Mouse (Mus musculus) splenic B cell, adult 2 months (primary cell): ENCODE data around the gene Nudt14.

ENCODE experiments used
- DNase-seq: peaks from one replicate; pipeline ENCODE4 v3.0.0-alpha.2; 2011; ENCODE audit warnings: low read depth, low spot score
- H3K27me3 ChIP-seq: 2 replicates; pipeline ENCODE4 v1.6.1; 2012; ENCODE audit warnings: mild to moderate bottlenecking, low read length, moderate library complexity, mixed read lengths; ENCODE audit not compliant: control insufficient read depth, poor library complexity, insufficient read depth, severe bottlenecking
- H3K36me3 ChIP-seq: 2 replicates; pipeline ENCODE4 v1.6.1; 2012; ENCODE audit warnings: mild to moderate bottlenecking, low read length, moderate library complexity, mixed read lengths; ENCODE audit not compliant: control insufficient read depth, poor library complexity, insufficient read depth, severe bottlenecking

Gene Nudt14

DNA sequence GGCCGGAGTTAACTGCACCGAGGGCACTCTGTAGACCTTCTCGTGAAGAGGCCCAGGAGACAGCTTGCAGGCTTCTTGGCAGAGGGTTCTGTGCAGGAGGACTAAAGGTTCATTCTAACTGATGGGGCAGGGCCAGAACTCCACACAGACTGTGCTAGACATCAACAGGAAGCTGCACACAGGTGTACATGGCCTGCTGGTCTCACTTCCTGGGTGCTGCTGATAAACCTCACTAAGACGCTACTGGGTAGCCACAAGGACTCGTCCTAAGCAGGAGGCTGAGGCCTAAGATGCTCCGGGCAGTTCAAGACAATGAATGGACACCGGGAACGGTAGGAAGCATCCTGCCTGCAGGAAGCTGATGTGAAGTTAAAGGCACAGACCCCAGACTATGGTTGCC, 17.5 kb upstream of the Nudt14 start:
- no peaks in the 10 kb centered on the region for H3K27me3 ChIP-seq
- peaks cover 3% of the 10 kb centered on the region for H3K36me3 ChIP-seq
- no peak for DNase-seq

DNA sequence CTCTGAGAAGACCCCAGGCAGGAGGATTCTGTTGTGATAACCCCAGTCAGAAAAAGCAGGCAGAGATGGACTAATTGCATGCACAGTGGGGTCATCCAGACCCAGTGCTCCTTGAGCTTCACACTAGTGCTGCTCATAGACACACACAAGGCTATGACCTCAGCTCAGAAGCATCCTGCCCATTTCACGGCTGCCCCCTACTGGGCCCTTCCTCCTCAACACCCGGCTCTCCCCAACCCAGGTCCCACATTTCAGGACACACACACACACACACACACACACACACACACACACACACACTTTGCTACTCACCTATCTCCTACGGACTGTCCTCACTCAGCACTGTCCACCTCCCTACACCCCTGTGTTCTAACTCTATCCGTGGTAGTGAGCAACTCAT, 16.4 kb upstream of the Nudt14 start:
- Histone ChIP-seq H3K36me3 (peaks cover 3% of the 10 kb centered on the region), H3K27me3 (no peaks in the 10 kb centered on the region)
- peak; percentile 50 for DNase-seq

DNA sequence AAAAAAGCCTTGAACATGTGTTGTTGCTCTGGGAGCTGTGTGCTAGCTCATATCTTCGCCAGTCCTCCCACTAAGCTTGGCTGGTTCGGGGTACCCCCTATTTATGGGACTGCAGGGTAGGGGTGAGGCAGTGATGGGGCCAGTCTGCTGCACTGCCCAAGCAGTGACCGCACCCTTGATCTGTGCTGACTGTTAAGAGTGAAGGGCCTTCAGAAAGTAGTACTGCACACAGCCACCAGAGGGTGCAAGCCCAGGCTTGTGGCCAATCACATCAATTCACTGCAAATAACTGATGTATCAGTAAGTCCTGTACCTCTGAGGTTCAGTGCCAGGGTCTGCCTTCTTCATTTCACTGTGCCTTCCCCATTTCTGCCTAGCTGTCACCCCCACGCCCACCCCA, 13.9 kb upstream of the Nudt14 start:
- no peaks in the 10 kb centered on the region for H3K27me3 ChIP-seq
- DNase-seq = peak; percentile 79
- H3K36me3 ChIP-seq = no peaks in the 10 kb centered on the region; the same call in 1 of the 2 replicates

DNA sequence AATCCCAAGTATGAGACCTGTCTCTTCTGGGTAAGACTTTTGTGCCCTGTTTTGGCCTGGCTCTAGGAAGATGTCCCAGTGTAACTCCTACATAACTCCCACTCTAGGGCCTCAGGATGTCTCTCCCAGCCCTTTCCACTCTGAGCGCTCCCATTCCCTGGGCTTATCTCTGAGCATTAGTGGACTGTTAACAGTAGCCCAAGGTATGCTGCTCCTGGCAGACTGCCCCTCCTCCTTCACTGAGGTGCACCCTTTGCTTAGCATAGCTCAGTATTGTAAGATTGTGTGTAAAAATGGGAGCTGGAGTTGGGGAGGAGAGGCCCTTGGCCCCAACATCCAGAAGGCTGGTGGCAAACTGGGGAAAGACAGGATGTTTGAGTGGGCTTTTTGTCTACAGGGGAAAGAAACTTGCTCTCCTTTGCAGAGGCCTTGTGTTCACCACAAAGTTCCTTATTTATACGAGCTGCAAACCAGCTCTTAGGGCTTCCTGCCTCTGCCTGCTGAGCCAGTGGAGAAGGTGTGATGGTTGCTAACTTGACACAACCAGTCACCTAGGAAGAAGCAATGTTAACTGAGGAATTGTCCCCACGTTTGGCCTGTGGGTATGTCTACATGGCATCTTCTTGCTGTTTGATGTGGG, 11.1 kb upstream of the Nudt14 start:
- H3K27me3 ChIP-seq = no peaks in the 10 kb centered on the region
- no peak for DNase-seq

DNA sequence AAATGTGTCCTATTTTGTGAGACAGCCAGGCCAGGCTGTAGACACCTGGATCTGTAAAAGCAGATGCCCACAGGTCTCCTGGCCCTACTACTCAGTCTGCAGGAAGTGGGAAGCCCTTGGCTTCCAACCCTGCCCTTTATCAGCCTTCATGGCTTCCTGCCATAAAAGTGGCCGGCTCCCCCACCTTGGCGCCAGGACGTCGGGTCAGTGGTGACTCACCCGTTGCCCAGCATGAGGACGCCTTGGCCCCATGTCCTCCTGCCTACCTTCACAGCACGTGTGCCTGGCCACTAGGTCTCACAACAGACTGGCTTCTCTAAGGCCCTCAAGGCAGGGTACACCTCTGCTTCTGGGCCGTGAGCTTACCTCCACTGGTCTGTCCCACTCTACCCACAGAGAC, 10.5 kb upstream of the Nudt14 start:
- Histone ChIP-seq H3K27me3 (no peaks in the 10 kb centered on the region), H3K36me3 (no peaks in the 10 kb centered on the region)
- no peak for DNase-seq

More for the DNA sequence above, 11.1 kb upstream of the Nudt14 start:
- H3K36me3 ChIP-seq = no peaks in the 10 kb centered on the region

DNA sequence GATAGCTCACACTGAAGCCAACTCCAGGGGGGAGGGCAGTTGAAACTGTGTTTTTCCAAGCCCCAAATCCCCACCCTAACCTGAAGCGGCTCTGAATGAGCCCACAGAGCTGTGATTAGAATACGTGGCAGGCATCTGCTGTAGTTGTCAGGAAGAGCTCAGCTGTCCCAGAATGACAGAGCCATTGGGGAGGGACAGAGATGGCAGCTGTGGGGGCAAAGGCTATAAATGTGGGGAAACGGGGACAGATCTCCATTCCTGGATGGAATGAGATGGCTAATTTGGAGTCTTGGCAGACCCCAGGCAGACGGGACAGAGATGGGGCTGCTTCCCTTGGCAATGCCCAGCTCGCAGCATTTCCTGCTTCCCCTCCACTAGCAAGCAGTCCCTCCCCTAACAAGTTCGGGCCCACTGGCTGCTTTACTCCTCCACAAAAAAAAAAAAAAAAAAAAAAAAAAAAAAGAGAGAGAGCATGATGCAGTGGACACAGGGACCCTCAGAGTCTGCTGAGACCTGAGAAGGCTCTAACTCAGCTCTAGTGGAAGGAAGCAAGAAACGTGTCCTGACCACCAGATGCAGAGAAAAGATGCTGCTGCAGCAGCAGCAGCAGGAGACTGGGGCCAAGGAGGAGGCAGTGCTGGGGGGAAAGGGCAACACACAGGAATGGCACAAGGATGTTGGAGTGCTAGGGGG, 9.4 kb upstream of the Nudt14 start:
- H3K36me3 ChIP-seq = no peaks in the 10 kb centered on the region
- DNase-seq = no peak
- no peaks in the 10 kb centered on the region for H3K27me3 ChIP-seq

DNA sequence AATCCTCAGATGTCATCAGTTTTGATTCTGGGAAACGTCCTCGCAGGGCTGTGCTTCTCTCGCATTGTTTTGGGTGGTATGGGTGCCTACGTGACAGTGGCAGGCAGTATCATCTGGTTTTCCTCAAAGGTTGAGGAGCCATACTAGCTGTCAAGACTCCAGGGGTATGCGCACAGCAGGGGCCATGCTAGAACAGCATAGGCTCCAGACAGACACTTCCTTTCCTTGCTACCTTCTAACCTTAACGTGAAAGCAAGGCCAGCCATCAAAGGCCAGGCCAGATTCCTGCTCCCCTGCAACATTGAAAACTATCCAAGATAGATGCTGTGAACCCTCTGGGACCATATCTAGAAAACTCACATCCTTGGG, 8.8 kb upstream of the Nudt14 start:
- H3K36me3 ChIP-seq = no peaks in the 10 kb centered on the region
- no peak for DNase-seq
- no peaks in the 10 kb centered on the region for H3K27me3 ChIP-seq

DNA sequence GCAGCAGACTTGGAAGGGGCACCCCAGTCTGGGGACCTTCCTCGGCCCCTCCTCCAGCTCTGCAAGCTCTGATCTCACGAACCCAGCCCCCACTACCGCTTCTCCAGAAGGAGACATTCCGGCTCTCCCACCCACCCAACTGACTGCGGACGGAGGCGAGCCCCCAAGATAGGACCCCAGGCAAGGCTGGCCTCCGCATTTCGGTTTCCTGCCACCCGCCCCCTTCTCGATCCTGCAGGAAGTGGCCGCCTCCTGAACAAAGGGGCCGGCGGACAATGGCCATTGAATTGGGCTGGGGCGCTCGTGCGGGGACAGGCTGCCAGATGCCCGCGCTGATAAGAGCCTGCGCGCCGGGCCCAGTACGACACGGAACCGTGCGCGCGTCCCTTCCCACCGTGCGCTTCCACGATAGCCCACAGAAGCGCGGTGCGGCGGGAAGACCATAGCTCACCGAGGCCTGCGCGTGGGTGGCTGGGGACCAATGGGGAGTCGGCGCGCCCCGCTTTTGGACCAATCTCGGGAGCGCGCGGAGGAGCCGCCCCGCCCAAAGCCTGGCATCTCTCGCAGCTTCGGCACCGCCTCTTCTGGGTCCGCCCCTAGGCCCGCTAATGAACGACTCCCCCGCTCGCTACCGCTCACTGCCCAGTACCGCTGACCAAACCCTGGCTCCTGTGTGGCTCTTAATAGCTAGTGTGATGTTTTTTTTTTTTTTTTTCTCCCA, 8.3 kb upstream of the Nudt14 start:
- DNase-seq = peak; percentile 66
- H3K27me3 ChIP-seq = no peaks in the 10 kb centered on the region
- H3K36me3 ChIP-seq = no peaks in the 10 kb centered on the region

DNA sequence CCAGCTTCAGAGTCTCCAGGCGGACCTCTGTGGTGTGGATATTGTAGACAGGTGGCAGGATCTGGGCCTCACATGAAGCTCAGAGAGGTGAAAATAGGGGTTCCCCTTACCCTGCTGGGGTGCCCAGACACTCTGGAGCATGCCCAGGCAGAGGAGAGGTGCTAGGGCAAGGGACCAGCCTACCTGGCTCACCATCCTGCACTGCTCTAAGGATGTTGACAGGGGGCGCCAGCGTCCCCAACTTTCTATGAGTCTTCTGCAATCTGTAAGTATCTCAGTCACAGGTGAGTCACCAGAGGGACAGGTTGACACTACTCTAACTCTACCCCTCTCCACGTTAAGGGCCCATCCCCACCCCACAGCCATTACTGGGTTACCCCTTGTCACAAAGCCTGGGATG, 5.4 kb upstream of the Nudt14 start:
- no peaks in the 10 kb centered on the region for H3K36me3 ChIP-seq
- DNase-seq = peak; percentile 65

DNA sequence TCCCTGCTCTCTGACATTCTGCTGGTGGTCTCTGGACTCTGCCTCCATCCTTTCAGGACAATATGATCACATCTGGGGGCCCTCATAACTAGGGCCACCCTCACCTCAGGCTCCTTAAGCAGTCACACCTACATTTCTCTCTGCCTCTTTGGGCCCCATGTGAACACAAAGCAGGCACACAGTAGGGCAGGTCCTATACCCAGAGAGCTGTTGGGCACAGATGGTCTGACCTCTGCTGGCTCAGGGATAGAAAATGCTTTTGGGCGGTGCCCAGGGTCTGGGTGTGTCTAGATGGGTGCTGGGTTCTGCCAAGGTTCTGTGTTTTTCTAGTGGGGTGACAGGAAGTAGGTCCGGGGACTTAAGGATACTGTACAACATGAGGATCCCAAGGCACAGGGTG, 1.7 kb upstream of the Nudt14 start:
- H3K27me3 ChIP-seq = no peaks in the 10 kb centered on the region
- H3K36me3 ChIP-seq = no peaks in the 10 kb centered on the region
- no peak for DNase-seq

More for the DNA sequence above, 5.4 kb upstream of the Nudt14 start:
- H3K27me3 ChIP-seq = no peaks in the 10 kb centered on the region

DNA sequence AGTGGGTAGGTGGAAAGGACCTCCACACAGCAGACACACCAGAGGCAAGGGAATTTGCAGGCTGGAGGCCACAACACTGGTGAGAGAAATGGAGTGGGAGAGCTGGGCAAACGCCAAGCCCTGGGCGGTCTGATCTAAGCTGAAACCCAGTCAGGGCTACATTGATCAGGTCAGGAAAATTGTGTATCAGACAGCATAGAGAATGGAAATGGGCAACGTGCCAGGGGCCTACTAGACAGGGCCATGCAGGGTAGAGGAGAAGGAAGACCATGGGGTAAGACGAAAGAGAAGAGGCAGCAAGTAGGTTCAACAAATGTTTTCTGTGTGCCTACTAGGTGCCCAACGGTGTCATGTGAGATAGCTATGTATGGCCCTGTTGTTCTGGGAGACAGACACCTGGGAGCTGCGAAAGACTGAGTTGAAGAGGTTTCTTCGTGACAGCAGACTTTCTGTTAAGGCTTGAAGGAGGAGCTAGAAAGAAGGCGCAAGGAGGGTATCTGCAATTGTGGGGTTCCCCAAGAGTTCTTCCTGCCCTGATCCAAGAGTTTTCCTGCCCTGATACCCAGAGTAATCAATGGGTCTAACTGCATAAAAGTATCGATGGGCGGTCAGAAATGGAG, 658 bp downstream of the Nudt14 start:
- no peaks in the 10 kb centered on the region for H3K27me3 ChIP-seq
- H3K36me3 ChIP-seq = no peaks in the 10 kb centered on the region
- peak; percentile 25 for DNase-seq

DNA sequence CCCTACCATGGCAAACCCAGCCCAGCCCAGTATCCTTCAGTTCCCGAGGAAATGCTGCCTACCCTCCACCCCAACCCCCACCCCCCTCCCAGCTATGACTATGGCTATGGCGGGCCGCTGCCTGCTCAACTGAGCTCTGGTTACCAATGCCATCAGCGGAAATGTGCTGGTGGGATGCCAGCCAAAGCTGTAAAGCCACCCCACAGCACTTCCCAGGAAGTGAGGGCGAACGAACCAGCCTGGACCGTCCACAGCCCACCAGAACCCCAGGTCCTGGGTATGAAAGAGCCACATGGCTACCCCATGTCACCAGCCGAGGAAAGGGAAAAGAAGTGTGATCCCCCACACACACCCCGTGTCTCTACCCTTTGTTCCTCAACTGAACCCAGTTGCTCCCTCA, 1.2 kb downstream of the Nudt14 start:
- Histone ChIP-seq H3K36me3 (no peaks in the 10 kb centered on the region), H3K27me3 (no peaks in the 10 kb centered on the region)
- DNase-seq = no peak

DNA sequence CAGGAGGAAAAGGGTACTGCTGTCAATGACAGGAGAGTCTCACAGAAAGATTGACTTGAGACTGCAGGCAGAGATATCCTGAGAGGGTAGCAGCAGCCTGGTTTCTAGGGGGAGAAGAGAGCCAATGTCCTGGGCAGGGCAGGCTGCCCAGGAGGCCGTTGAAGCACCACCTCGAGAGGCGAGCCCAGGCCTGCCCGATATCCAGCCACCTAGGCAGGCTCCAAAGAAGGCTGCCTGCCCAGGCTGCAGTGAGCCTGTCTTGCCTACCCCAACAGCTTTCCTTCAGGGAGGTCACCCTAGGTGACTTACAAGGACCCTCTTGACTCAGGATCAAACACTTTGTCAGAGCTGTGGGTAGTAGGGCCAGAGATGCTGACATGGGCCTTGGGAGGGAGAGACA, 1.7 kb downstream of the Nudt14 start:
- no peak for DNase-seq
- no peaks in the 10 kb centered on the region for H3K36me3 ChIP-seq
- no peaks in the 10 kb centered on the region for H3K27me3 ChIP-seq

DNA sequence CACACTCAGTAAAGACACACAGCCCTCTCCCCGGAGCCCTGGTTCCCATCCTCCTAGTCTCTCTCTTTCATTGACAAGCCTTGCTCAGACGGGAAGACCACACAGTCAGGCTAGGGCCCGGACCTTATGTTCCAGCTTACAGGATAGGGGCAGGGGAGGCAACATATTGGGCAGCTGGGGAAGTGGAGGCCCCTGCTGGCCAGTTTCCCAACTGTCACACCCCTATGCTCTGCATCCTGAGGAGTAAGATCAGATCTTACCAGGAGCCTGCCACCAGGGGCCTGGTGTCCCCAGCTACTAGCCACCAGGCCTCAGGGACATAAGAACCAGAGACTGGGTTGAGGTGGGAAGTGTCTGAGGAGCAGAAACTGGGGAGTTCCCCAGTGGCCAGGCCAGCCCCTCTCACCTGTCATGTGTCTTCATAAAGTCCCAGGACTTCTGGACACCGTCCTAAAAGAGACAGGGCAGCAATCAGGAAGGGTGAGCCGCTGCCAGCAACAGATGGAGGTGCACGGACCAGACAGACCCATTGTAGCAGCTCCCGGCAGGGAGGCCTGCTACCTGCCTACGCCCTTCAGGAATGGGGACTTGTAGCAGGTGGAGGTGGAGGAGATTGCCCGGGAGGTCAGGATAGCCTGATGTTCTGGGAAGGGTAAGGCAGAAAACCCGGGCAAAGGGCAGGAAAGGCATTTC, 2.9 kb downstream of the Nudt14 start:
- Histone ChIP-seq H3K27me3 (no peaks in the 10 kb centered on the region), H3K36me3 (no peaks in the 10 kb centered on the region)
- DNase-seq = peak; percentile 35
